Mouse (Mus musculus) urinary bladder, postnatal 10 days (tissue): Measurements from ENCODE around the gene Erlin1.

ENCODE experiments used
- DNase-seq: peaks from one replicate; pipeline ENCODE4 v3.0.0; 2022; ENCODE audit warnings: low spot score

Gene Erlin1

GRCm38 (mm10) chr19:44060226-44060625, 9.4 kb downstream of the Erlin1 start:
- no peak for DNase-seq

- no peak for DNase-seq
Measured at GRCm38 (mm10) chr19:44055173-44055826, 14.3 kb downstream of the Erlin1 start.

GRCm38 (mm10) chr19:44050388-44050787, 19.2 kb downstream of the Erlin1 start:
- no peak for DNase-seq

GRCm38 (mm10) chr19:44049282-44049681, 20.3 kb downstream of the Erlin1 start:
- no peak for DNase-seq

GRCm38 (mm10) chr19:44045847-44046246, 23.7 kb downstream of the Erlin1 start:
- no peak for DNase-seq

GRCm38 (mm10) chr19:44042121-44042520, 27.5 kb downstream of the Erlin1 start:
- DNase-seq: no peak

GRCm38 (mm10) chr19:44033396-44033795, 36.2 kb downstream of the Erlin1 start:
- DNase-seq: no peak

GRCm38 (mm10) chr19:44032046-44032744, 37.4 kb downstream of the Erlin1 start:
- no peak for DNase-seq

- no peak for DNase-seq
Measured at GRCm38 (mm10) chr19:44030024-44030423, 39.6 kb downstream of the Erlin1 start.

- no peak for DNase-seq
Measured at GRCm38 (mm10) chr19:44028972-44029371, 40.6 kb downstream of the Erlin1 start, which contains the start of gene Cyp2c23. Cyp2c23 (minus strand) TSS chr19:44029208.

- DNase-seq: no peak
Measured at GRCm38 (mm10) chr19:44026956-44027530, 42.5 kb downstream of the Erlin1 start.

GRCm38 (mm10) chr19:44024921-44025585, 44.5 kb downstream of the Erlin1 start:
- no peak for DNase-seq

GRCm38 (mm10) chr19:44023066-44023465, 46.5 kb downstream of the Erlin1 start:
- DNase-seq: no peak

- DNase-seq: no peak
Measured at GRCm38 (mm10) chr19:44021502-44021901, 48.1 kb downstream of the Erlin1 start.

GRCm38 (mm10) chr19:44019739-44020138, 49.8 kb downstream of the Erlin1 start:
- DNase-seq: no peak

GRCm38 (mm10) chr19:44013862-44014261, 55.7 kb downstream of the Erlin1 start:
- DNase-seq: no peak

- no peak for DNase-seq
Measured at GRCm38 (mm10) chr19:44008784-44009183, 60.8 kb downstream of the Erlin1 start.

- DNase-seq: no peak
Measured at GRCm38 (mm10) chr19:44007186-44007585, 62.4 kb downstream of the Erlin1 start.

GRCm38 (mm10) chr19:44005025-44005424, 64.6 kb downstream of the Erlin1 start:
- no peak for DNase-seq

- DNase-seq: no peak
Measured at GRCm38 (mm10) chr19:44004261-44004660, 65.3 kb downstream of the Erlin1 start.

- no peak for DNase-seq
Measured at GRCm38 (mm10) chr19:44000720-44001119, 68.9 kb downstream of the Erlin1 start.

- DNase-seq: no peak
Measured at GRCm38 (mm10) chr19:44000061-44000460, 69.5 kb downstream of the Erlin1 start.
